Mouse (Mus musculus) MEL (cell line): Measurements from ENCODE around the gene 9030612E09Rik. TPM values are rescaled to one million over a fixed set of nuclear protein-coding genes. Genes with fewer than 3 reads are reported as not detected.

Experiments used
- DNase-seq: peaks from one replicate; pipeline ENCODE4 v3.0.0; 2011; ENCODE audit warnings: low read depth, low spot score
- H3K27ac ChIP-seq: 2 replicates; pipeline ENCODE4 v1.5.1; 2012; ENCODE audit warnings: low read depth, mild to moderate bottlenecking, control low read depth, low read length, moderate library complexity; ENCODE audit not compliant: control insufficient read depth
- H3K27me3 ChIP-seq, 2 experiments: fragments of 150-350 bp in 1 of 2; sonication (generic) in 1 of 2; 2 replicates each; pipeline ENCODE4 v1.6.1; 2012; ENCODE audit warnings: low read length in 2 of 2, mild to moderate bottlenecking in 2 of 2, improper control_type of control experiment in 1 of 2, moderate library complexity in 1 of 2; ENCODE audit not compliant: insufficient read depth in 2 of 2, control insufficient read depth in 1 of 2
- H3K36me3 ChIP-seq, 2 experiments: 2 replicates each; pipeline ENCODE4 v1.6.1; 2012 to 2014; ENCODE audit warnings: low read length in 2 of 2, improper control_type of control experiment in 1 of 2, inconsistent platforms in 1 of 2, mild to moderate bottlenecking in 1 of 2; ENCODE audit not compliant: insufficient read depth in 2 of 2, control insufficient read depth in 1 of 2
- H3K4me1 ChIP-seq, 2 experiments: fragments of 150-350 bp in 1 of 2; sonication (generic) in 1 of 2; 2 replicates each; pipeline ENCODE4 v1.6.1; 2012; ENCODE audit warnings: low read length in 2 of 2, improper control_type of control experiment in 1 of 2, mild to moderate bottlenecking in 1 of 2; ENCODE audit not compliant: insufficient read depth in 2 of 2, control insufficient read depth in 1 of 2
- H3K4me3 ChIP-seq, 2 experiments: fragments of 150-350 bp in 1 of 2; sonication (generic) in 1 of 2; 2 replicates each; pipeline ENCODE4 v1.5.1; 2012; ENCODE audit warnings: low read depth in 2 of 2, low read length in 2 of 2, mild to moderate bottlenecking in 2 of 2, moderate library complexity in 2 of 2, control low read depth in 1 of 2, improper control_type of control experiment in 1 of 2; ENCODE audit not compliant: control insufficient read depth in 1 of 2, insufficient read depth in 1 of 2
- H3K79me2 ChIP-seq: 2 replicates; pipeline ENCODE4 v1.6.1; 2012; ENCODE audit warnings: mild to moderate bottlenecking, low read length, moderate library complexity; ENCODE audit not compliant: control insufficient read depth, poor library complexity, insufficient read depth
- H3K9ac ChIP-seq: 2 replicates; pipeline ENCODE4 v1.6.1; 2012; ENCODE audit warnings: low read depth, mild to moderate bottlenecking, control low read depth, low read length, moderate library complexity; ENCODE audit not compliant: control insufficient read depth, poor library complexity, severe bottlenecking
- H3K9me3 ChIP-seq: fragments of 150-350 bp; sonication (generic); replicated peaks from 2 replicates; pipeline ENCODE4 v1.6.1; 2012; ENCODE audit warnings: mild to moderate bottlenecking, low read length, improper control_type of control experiment, moderate library complexity; ENCODE audit not compliant: insufficient read depth
- CHD2 ChIP-seq: IDR thresholded peaks from 2 replicates; pipeline ENCODE4 v1.6.1; 2011; ENCODE audit warnings: low read length, improper control_type of control experiment
- CTCF ChIP-seq, 3 experiments: IDR thresholded peaks in 2 of 3; conservative IDR thresholded peaks in 1 of 3; 2 replicates each; pipeline ENCODE4 v1.5.1; 2011 to 2012; ENCODE audit warnings: low read length in 3 of 3, low read depth in 2 of 3, mild to moderate bottlenecking in 2 of 3, improper control_type of control experiment in 1 of 3, inconsistent platforms in 1 of 3, mixed read lengths in 1 of 3, moderate library complexity in 1 of 3; ENCODE audit not compliant: control insufficient read depth in 1 of 3, insufficient read depth in 1 of 3, poor library complexity in 1 of 3, severe bottlenecking in 1 of 3
- GATA1 ChIP-seq: IDR thresholded peaks from 2 replicates; pipeline ENCODE4 v1.6.1; 2011; ENCODE audit warnings: low read depth, low read length, improper control_type of control experiment
- HCFC1 ChIP-seq: IDR thresholded peaks from 2 replicates; pipeline ENCODE4 v1.6.1; 2012; ENCODE audit warnings: low read depth, mild to moderate bottlenecking, inconsistent platforms, low read length, improper control_type of control experiment, moderate library complexity
- JUND ChIP-seq: IDR thresholded peaks from 2 replicates; pipeline ENCODE4 v1.6.1; 2011; ENCODE audit warnings: low read depth, mild to moderate bottlenecking, improper control_type of control experiment, low read length
- KAT2A ChIP-seq: conservative IDR thresholded peaks from 2 replicates; pipeline ENCODE4 v1.6.1; 2012; ENCODE audit warnings: low read depth, low read length, improper control_type of control experiment, inconsistent platforms
- MYC ChIP-seq: IDR thresholded peaks from 2 replicates; pipeline ENCODE4 v1.6.1; 2011; ENCODE audit warnings: low read depth, mild to moderate bottlenecking, low read length, improper control_type of control experiment, moderate library complexity
- POLR2A ChIP-seq, 2 experiments: IDR thresholded peaks; 2 replicates each; pipeline ENCODE4 v1.6.1; 2011 to 2012; ENCODE audit warnings: low read length in 2 of 2, mild to moderate bottlenecking in 2 of 2, control low read depth in 1 of 2, improper control_type of control experiment in 1 of 2, low read depth in 1 of 2, moderate library complexity in 1 of 2; ENCODE audit not compliant: control insufficient read depth in 1 of 2, insufficient read depth in 1 of 2, poor library complexity in 1 of 2
- POLR2AphosphoS5 ChIP-seq: IDR thresholded peaks from 2 replicates; pipeline ENCODE4 v1.6.1; 2012; ENCODE audit warnings: low read depth, borderline replicate concordance, mild to moderate bottlenecking, inconsistent platforms, low read length, moderate library complexity, mixed read lengths
- SMC3 ChIP-seq: IDR thresholded peaks from 2 replicates; pipeline ENCODE4 v1.6.1; 2011; ENCODE audit warnings: low read depth, low read length, improper control_type of control experiment
- TAL1 ChIP-seq: IDR thresholded peaks from 2 replicates; pipeline ENCODE4 v1.6.1; 2012; ENCODE audit warnings: mild to moderate bottlenecking, inconsistent platforms, low read length, moderate library complexity, mixed read lengths
- TBP ChIP-seq: IDR thresholded peaks from 2 replicates; pipeline ENCODE4 v1.8.0; 2011; ENCODE audit warnings: low read depth, low read length, improper control_type of control experiment
- TCF12 ChIP-seq: IDR thresholded peaks from 2 replicates; pipeline ENCODE4 v1.6.1; 2014; ENCODE audit warnings: low read depth, mild to moderate bottlenecking, inconsistent platforms, low read length, improper control_type of control experiment, moderate library complexity
- UBTF ChIP-seq: IDR thresholded peaks from 2 replicates; pipeline ENCODE4 v1.6.1; 2012; ENCODE audit warnings: low read depth, mild to moderate bottlenecking, inconsistent platforms, low read length, improper control_type of control experiment, moderate library complexity, borderline replicate concordance; ENCODE audit not compliant: insufficient read depth
- USF2 ChIP-seq, 2 experiments: IDR thresholded peaks; 2 replicates each; pipeline ENCODE4 v1.6.1; 2011 to 2012; ENCODE audit warnings: improper control_type of control experiment in 2 of 2, low read length in 2 of 2, borderline replicate concordance in 1 of 2, inconsistent platforms in 1 of 2, low read depth in 1 of 2, mild to moderate bottlenecking in 1 of 2; ENCODE audit not compliant: insufficient read depth in 1 of 2
- ZC3H11A ChIP-seq: IDR thresholded peaks from 2 replicates; pipeline ENCODE4 v1.6.1; 2012; ENCODE audit warnings: low read depth, mild to moderate bottlenecking, inconsistent platforms, low read length, improper control_type of control experiment
- ZKSCAN1 ChIP-seq: IDR thresholded peaks from 2 replicates; pipeline ENCODE4 v1.6.1; 2012; ENCODE audit warnings: low read depth, mild to moderate bottlenecking, inconsistent platforms, low read length, improper control_type of control experiment, moderate library complexity
- ZMIZ1 ChIP-seq: IDR thresholded peaks from 2 replicates; pipeline ENCODE4 v1.6.1; 2012; ENCODE audit warnings: low read depth, mild to moderate bottlenecking, inconsistent platforms, low read length, improper control_type of control experiment, moderate library complexity
- polyA plus RNA-seq, 2 experiments: library from polyadenylated mRNA; stranded (reverse) in 1 of 2; unstranded in 1 of 2; fragments of >175 nt in 1 of 2; fragments of >200 nt in 1 of 2; gene quantifications; 2 replicates each; pipeline versions ENCODE4 v1.2.1 to v1.2.4; 2012; ENCODE audit warnings: low replicate concordance in 2 of 2, low read depth in 1 of 2; ENCODE audit not compliant: insufficient read length in 2 of 2, insufficient read depth in 1 of 2, missing spikeins in 1 of 2
- total RNA-seq: library from RNA; depleted of rRNA; stranded (reverse); fragments of 300-350 nt; gene quantifications from 2 replicates; pipeline ENCODE4 v1.2.3, GENCODE M21; 2012

Gene 9030612E09Rik
- total and polyA plus RNA-seq, 3 experiments, result not detected

GRCm38 (mm10) chr10:43172066-43172465 lies 2.4 kb upstream of the 9030612E09Rik start:
- no peak overlapping the region for H3K9ac ChIP-seq
- no peak for DNase-seq
- no peak overlapping the region for H3K4me3 ChIP-seq
- H3K36me3 ChIP-seq, result no peaks in the 10 kb centered on the region
- TF ChIP-seq CHD2 (no peak), POLR2A (IDR thresholded peaks at IDR 0.05; ENCODE audit: control insufficient read depth in 1 of 2, insufficient read depth in 1 of 2, low read depth in 1 of 2, low read length in 2 of 2, poor library complexity in 1 of 2) (no peak), USF2 (IDR thresholded peaks at IDR 0.05; ENCODE audit: borderline replicate concordance in 1 of 2, insufficient read depth in 1 of 2, low read depth in 1 of 2, low read length in 2 of 2) (no peak), TBP (no peak), POLR2AphosphoS5 (no peak), CTCF (IDR thresholded peaks at IDR 0.05 in 2 of 3, conservative IDR thresholded peaks at IDR 0.05 in 1 of 3; ENCODE audit: control insufficient read depth in 1 of 3, insufficient read depth in 1 of 3, low read depth in 2 of 3, low read length in 3 of 3, poor library complexity in 1 of 3, severe bottlenecking in 1 of 3) (no peak), SMC3 (no peak)
- peaks cover 0 to 2% of the 10 kb centered on the region in 2 experiments; a peak in 1 of 4 replicates for H3K27me3 ChIP-seq
- H3K9me3 ChIP-seq, result no peaks in the 10 kb centered on the region
- no peaks in the 10 kb centered on the region for H3K4me1 ChIP-seq
- H3K79me2 ChIP-seq, result no peaks in the 10 kb centered on the region
- H3K27ac ChIP-seq, result no peak overlapping the region

GRCm38 (mm10) chr10:43172554-43172953 lies 1.9 kb upstream of the 9030612E09Rik start:
- H3K4me3 ChIP-seq, result no peak overlapping the region
- H3K9me3 ChIP-seq, result no peaks in the 10 kb centered on the region
- H3K9ac ChIP-seq, result no peak overlapping the region
- no peak overlapping the region for H3K27ac ChIP-seq
- peaks cover under 1 to 2% of the 10 kb centered on the region in 2 experiments; a peak in 2 of 4 replicates for H3K27me3 ChIP-seq
- no peak for TF ChIP-seq TCF12
- TF ChIP-seq GATA1, result no peak
- no peak for TF ChIP-seq TBP
- TF ChIP-seq MYC, result no peak
- no peak for TF ChIP-seq KAT2A
- no peak for TF ChIP-seq HCFC1
- no peak for TF ChIP-seq JUND
- no peak for TF ChIP-seq ZKSCAN1
- no peak for TF ChIP-seq UBTF
- no peak for TF ChIP-seq ZMIZ1
- TF ChIP-seq TAL1, result no peak
- TF ChIP-seq ZC3H11A, result no peak
- TF ChIP-seq, all 39 proteins: peak for 0
- no peak for DNase-seq
- Histone ChIP-seq H3K4me1 (no peaks in the 10 kb centered on the region), H3K79me2 (no peaks in the 10 kb centered on the region), H3K36me3 (no peaks in the 10 kb centered on the region)
